Mouse (Mus musculus) layer of hippocampus, adult 2 months (tissue): ENCODE data around the gene Gla. TPM values are rescaled to one million over a fixed set of nuclear protein-coding genes. Genes with fewer than 3 reads are reported as not detected.

Experiments
- DNase-seq, 2 experiments: peaks; one replicate each; pipeline ENCODE4 v3.0.0; 2022; ENCODE audit warnings: low spot score in 2 of 2
- H3K27ac ChIP-seq: fragments of 200-600 bp; 2 replicates; pipeline ENCODE4 v1.8.1; 2022
- H3K4me3 ChIP-seq: fragments of 200-600 bp; 2 replicates; pipeline ENCODE4 v1.8.1; 2022; ENCODE audit warnings: mild to moderate bottlenecking
- CTCF ChIP-seq: fragments of 200-600 bp; conservative IDR thresholded peaks from 2 replicates; pipeline ENCODE4 v1.8.1; 2022; ENCODE audit warnings: antibody characterized with exemption, mild to moderate bottlenecking, moderate library complexity
- total RNA-seq, 2 experiments: library from RNA; stranded (reverse); gene quantifications; 2 replicates each; pipeline ENCODE4 v1.2.3; 2021

The Gla gene
- total RNA-seq, 2 experiments from 2014 or later = 7.3 to 10.5 TPM

GRCm38 (mm10) chrX:134582270-134582669, 18.7 kb downstream of the Gla start:
- no peak for TF ChIP-seq CTCF
- no peak overlapping the region for H3K27ac ChIP-seq
- no peak for DNase-seq
- H3K4me3 ChIP-seq = no peak overlapping the region

GRCm38 (mm10) chrX:134580528-134581305, 20.2 kb downstream of the Gla start:
- Histone ChIP-seq H3K27ac (no peak overlapping the region), H3K4me3 (no peak overlapping the region)
- TF ChIP-seq CTCF = no peak
- no peak for DNase-seq

- H3K27ac ChIP-seq = no peak overlapping the region
- no peak for DNase-seq
- H3K4me3 ChIP-seq = no peak overlapping the region
- no peak for TF ChIP-seq CTCF
Observed at GRCm38 (mm10) chrX:134577896-134578295, 23.0 kb downstream of the Gla start.

GRCm38 (mm10) chrX:134566536-134567222, 34.2 kb downstream of the Gla start:
- no peak for TF ChIP-seq CTCF
- Histone ChIP-seq H3K27ac (no peak overlapping the region), H3K4me3 (no peak overlapping the region)
- no peak for DNase-seq

- TF ChIP-seq CTCF = no peak
- Histone ChIP-seq H3K4me3 (no peak overlapping the region), H3K27ac (no peak overlapping the region)
- no peak for DNase-seq
Observed at GRCm38 (mm10) chrX:134564326-134564725, 36.6 kb downstream of the Gla start.

- H3K27ac ChIP-seq = no peak overlapping the region
- DNase-seq = no peak
- H3K4me3 ChIP-seq = no peak overlapping the region
- TF ChIP-seq CTCF = no peak
Observed at GRCm38 (mm10) chrX:134554425-134554824, 46.5 kb downstream of the Gla start.

GRCm38 (mm10) chrX:134553326-134553725, 47.6 kb downstream of the Gla start:
- Histone ChIP-seq H3K4me3 (no peak overlapping the region), H3K27ac (no peak overlapping the region)
- no peak for DNase-seq
- TF ChIP-seq CTCF = no peak

- TF ChIP-seq CTCF = peak; percentile 83
- H3K4me3 ChIP-seq = no peak overlapping the region
- peak; percentile 9 to 18 for DNase-seq
- H3K27ac ChIP-seq = no peak overlapping the region
Observed at GRCm38 (mm10) chrX:134550903-134551302, 50.0 kb downstream of the Gla start.

GRCm38 (mm10) chrX:134547330-134547729, 53.6 kb downstream of the Gla start:
- no peak for DNase-seq
- TF ChIP-seq CTCF = no peak
- Histone ChIP-seq H3K27ac (no peak overlapping the region), H3K4me3 (no peak overlapping the region)

- H3K4me3 ChIP-seq = peak overlapping the region; percentile 65
- no peak for TF ChIP-seq CTCF
- no peak for DNase-seq
- peak overlapping the region; percentile 89 for H3K27ac ChIP-seq
Observed at GRCm38 (mm10) chrX:134541955-134542308, 59.0 kb downstream of the Gla start.

- Histone ChIP-seq H3K4me3 (peak within 1 kb of the TSS; percentile 65), H3K27ac (peak within 1 kb of the TSS; percentile 89)
- TF ChIP-seq CTCF = no peak
- peak; percentile 13 to 20 for DNase-seq
Observed at GRCm38 (mm10) chrX:134541145-134541954, 59.6 kb downstream of the Gla start, which contains the start of gene Timm8a1. Timm8a1 (minus strand) TSS chrX:134541865.

- peak overlapping the region; percentile 65 for H3K4me3 ChIP-seq
- DNase-seq = no peak
- no peak for TF ChIP-seq CTCF
- peak overlapping the region; percentile 55; the same call in 1 of the 2 replicates for H3K27ac ChIP-seq
Observed at GRCm38 (mm10) chrX:134540414-134541135, 60.4 kb downstream of the Gla start.
